Mouse (Mus musculus) adipocyte (in vitro differentiated cells): ENCODE measurements around the gene Tgm7.
"Not testable (repeated sequence)": the region's sequence is repeated elsewhere in the genome, so short reads cannot be mapped to it uniquely, and the experiment has no call there.

Source experiments
- DNase-seq: peaks from one replicate; pipeline ENCODE4 v3.0.0-alpha.2; 2016; ENCODE audit warnings: low spot score

The Tgm7 gene

DNA sequence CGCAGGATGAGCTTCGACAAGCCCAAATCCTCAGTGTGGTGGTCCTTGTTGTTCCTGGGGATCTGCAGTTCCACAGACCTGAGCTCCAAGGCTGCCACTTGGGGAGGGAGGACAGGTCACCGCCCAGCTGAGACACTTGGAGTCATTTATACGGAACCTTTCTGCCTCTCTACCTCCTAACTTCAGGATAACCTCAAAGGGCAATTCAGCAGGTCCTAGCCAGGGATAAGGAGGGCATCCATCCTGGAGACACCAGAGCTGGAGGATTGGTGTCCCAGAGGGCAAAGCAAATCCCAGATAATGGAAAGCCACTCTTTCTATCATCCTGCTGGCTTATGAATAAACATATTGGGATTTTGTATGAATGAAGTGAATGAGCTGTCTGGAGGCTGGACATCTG lies at the start of gene Tgm7:
Gene Tgm7, minus strand, starts transcription at position 101 of the 400 bp plus-strand sequence.
- no peak for DNase-seq

GRCm38 (mm10) chr2:121153100-121153499 lies 43.5 kb upstream of the Tgm7 start:
- DNase-seq = no peak

- no peak for DNase-seq
Observed at GRCm38 (mm10) chr2:121149679-121150078, 40.1 kb upstream of the Tgm7 start.

- no peak for DNase-seq
Observed at GRCm38 (mm10) chr2:121142415-121142814, 32.8 kb upstream of the Tgm7 start.

DNA sequence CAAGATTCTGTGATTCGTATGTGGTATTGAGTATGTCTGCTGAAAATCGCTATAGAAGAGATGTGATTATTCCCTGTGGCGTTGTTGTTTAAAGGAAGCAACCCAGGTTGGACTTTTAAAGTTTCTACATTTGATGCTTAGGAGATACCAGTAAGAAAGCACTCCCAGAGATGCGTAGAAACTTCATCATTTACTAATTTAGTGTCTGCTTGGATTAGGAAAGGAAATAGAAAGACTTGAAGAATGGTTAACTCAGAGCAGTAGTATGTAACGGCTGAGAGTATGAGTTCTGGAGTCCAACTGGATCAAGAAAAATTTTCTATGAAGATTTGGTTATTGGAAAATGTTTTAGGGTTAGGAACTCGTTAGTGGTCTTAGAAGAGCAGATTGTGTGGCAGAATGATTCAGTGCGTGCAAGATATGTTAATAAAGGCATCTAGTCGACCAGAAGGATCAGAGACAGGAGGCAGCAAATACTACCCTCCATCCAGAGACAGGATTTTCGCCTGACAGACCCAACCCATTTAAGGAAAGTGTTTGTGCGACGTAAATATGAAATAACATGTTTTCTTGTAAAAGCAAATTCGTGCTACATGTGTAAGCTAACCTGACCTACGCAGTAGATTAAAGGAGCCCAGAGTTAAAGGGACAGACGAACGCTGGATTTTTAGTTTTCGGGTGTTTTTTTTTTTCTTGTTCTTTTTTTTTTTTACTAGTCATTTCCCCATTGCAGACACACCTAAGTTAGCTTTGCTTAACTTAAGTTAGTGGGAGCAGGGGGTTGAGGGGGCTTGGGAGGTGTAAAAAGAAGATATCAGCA lies 31.8 kb upstream of the Tgm7 start:
- DNase-seq = peak; percentile 33

GRCm38 (mm10) chr2:121140018-121140882 lies 30.7 kb upstream of the Tgm7 start, which contains the start of the genes Adal and Lcmt2:
TSS of gene Adal (plus strand) at chr2:121140428.
TSS of gene Lcmt2 (minus strand) at chr2:121140653.
- DNase-seq = peak; percentile 92

DNA sequence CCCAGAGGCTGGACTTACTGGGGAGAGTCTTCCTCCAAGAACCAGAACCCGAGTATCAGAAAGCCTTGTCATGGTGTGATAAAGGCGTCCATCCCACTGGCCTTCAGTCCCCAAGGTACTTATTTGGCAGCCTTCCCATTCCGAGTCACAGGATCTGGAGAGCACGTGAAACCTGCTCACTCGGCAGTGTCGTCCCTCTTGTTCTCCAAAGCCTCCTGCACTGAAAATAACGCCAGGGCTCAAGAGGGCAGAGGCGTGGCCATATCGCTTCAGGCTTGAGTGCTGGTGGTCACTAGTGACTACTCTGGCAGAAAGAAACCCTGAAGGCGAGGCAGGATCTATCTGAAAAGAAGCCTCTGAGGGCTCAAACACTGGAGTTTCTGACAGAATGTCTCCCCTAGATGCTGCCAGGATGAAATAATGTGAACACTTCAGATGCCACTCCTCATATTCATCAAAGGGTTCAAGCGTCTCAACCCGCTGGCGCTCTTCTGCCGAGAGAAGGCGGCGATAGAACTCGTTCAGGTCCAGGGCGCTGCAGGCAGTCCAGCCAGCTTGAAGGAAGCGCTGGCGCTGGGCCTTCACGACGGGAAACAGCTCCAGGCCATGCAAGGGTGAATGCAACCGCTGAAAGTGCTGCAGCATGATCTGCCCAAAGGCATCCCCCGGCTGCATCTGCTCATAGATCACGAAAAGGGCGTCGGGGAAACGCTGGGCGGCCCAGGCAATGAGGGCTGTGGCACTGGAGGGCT lies 29.8 kb upstream of the Tgm7 start:
- DNase-seq = peak; percentile 16

DNA sequence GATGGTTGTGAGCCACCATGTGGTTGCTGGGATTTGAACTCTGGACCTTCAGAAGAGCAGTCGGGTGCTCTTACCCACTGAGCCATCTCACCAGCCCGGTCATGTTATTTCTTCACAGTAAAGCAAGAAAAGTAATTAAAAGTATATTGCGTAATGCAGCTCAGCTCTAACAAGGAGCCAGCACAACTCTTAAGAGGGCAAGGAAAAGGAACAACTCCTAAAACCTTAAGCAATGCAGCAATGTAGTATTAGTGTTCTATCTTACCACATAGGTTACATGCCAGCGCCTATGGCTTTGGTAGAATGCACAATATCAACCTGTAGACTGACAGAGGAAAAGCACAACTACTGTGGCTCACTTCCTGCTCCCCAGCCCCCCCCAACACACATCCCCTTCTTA lies 27.8 kb upstream of the Tgm7 start:
- no peak for DNase-seq

GRCm38 (mm10) chr2:121132822-121133221 lies 23.2 kb upstream of the Tgm7 start:
- peak; percentile 21 for DNase-seq

DNA sequence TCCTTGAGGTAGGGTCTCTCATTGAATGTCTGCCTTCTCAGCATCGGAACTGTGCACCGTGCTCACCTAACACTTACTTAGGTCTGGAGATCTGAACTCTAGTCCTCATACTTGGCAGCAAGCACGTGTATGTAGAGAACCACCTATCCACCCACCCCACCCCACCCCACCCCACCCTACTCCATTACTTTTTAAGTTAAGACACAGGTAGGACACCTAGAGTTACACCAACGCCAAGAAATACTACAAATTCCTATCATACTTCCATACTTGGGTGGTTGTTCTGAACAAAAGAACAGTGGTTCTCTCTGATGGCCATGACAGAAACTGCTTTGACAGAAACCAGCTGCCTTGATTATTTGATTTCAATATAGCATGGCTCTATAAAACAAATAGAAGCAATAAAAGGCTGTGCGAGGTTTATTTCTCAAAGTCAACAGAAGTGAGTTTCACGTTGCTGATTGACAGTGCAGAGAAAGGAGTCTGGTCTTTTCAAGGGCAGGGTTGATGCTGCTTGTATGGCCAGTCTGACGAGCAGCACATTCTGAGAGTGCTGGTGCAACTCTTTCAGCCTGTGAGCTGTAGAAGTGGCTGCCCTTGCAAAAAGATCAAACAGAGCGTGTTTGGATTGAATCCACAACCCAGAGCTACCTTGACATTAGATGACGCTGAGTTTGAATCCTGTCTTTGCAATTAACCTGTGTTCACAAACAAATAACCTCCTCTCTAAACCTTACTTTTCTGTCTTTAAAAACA lies 19.4 kb upstream of the Tgm7 start:
- no peak for DNase-seq

GRCm38 (mm10) chr2:121127536-121127935 lies 17.9 kb upstream of the Tgm7 start:
- DNase-seq = no peak

- not testable (repeated sequence) for DNase-seq
Observed at GRCm38 (mm10) chr2:121126302-121126701, 16.7 kb upstream of the Tgm7 start.

GRCm38 (mm10) chr2:121119260-121119659 lies 9.7 kb upstream of the Tgm7 start:
- peak; percentile 45 for DNase-seq

DNA sequence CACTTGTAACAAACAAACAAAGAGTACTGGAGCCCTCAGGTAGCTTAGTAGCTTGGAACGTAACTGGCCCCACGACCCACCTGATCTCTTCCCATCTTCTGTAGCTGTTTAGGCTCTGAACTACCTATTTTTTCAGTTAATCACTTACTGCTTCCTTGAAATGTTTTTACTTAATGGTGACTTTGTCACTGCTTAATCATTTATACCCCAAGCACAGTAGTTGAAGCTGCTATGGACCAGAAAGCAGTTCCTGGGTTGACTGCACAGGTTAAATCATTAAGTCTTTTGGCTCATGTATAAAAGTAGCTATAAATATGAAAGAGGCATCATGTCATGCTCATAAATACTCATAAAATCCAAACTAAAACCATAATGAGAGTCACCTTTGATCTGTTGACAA lies 5.8 kb upstream of the Tgm7 start:
- no peak for DNase-seq

- no peak for DNase-seq
Observed at GRCm38 (mm10) chr2:121105940-121106339, 3.7 kb downstream of the Tgm7 start.

DNA sequence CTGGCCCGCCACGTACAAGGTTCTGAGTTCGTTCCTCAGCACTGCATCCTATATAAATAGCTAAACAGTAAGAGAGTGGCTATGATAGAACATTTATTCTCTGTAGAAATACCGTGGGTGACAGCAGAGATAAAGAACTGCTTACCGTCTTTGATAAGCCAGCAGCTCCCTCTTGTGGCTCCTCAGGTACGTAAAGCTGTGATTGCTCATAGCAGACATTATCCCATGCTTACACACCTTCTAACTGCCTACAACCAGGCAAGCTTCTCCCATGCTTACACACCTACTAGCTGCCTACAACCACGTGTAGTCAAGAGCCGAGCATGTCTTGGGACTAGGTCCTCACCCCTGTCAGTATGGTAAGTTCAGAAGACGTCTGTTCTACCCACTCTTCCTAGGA lies 7.5 kb downstream of the Tgm7 start:
- DNase-seq = peak; percentile 80

DNA sequence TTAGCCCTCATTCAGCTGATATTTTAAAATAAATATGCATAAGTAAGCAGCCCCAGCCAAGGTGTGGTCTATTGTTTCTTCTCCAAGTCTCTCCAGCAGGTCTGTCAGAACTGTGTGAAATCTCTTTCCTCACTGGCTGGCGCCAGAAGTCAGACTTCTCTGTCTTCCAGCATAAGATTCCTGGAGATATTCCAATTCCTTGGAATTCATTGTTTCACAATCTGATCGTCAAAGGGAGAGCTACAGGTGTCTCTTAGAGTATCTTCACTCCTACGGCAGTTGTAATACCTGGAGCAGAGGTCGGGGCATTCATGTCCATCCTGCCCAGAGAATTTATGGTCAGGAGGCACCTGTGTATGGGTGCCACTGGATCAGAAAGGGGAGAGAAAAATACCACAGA lies 19.8 kb downstream of the Tgm7 start:
- DNase-seq = no peak

DNA sequence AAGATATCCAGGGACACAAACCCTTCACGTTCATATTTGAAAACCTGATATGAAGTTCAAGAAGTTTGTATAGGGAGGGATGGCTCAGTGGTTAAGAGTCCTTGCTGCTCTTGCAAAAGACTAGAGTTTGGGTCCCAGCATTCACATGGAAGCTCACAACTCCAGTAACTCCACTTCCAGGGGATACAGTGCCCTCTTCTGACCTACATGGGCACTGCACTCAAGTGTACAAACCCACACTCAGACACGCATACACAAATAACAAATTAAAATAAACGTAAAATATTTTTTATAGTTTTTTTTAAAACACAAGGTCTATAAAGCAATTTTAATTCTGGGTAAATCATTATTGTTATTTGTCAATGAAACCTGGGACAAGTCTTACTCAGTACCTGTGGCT lies 21.1 kb downstream of the Tgm7 start:
- no peak for DNase-seq

- DNase-seq = peak; percentile 37
Observed at GRCm38 (mm10) chr2:121085480-121086185, 24.0 kb downstream of the Tgm7 start, which contains the start of gene Tgm5. TSS of gene Tgm5 (minus strand) at chr2:121085841.

DNA sequence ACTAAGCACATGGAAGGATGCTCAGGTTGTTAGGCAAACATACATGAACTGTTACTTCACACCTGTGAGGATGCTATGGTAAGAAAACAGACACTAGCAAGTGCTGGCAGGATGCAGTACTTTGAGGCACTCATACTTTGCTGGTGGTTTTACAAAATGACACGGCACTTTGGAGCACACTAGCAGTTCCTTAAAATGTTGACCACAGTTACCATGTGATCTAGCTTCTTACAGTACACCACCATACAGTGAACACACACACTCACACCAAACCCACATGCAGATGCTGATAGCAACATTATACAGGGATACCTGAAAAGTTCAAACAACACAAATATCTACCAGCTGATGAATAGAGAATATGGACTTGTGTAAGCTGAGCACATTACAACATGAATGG lies 27.0 kb downstream of the Tgm7 start:
- DNase-seq = no peak

DNA sequence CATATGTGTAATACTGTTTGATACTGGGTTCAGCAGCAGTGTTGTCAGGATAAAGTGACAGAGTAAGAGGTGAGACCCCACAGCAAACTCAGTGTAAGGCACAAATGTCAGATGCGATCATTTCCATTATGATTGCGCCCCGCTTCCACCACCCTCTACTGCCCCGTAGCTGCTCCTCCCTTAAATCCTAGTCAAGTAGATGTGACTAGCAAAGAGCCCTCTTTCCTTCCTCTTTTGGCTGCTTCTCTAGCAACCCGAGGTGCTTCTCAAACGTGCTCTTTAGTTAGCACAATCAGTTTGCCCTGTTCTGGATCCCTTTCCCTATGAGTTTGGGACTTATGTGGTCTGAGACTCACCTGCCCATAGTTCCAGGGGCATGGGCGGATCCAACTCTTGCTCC lies 34.8 kb downstream of the Tgm7 start:
- DNase-seq = no peak
